Mouse (Mus musculus): ENCODE measurements around the gene Ano8. TPM values are rescaled to one million over a fixed set of nuclear protein-coding genes. Genes with fewer than 3 reads are reported as not detected.

The Ano8 gene
- polyA plus RNA-seq, 1 experiment from 2014 or later, result 1.1 TPM

DNA sequence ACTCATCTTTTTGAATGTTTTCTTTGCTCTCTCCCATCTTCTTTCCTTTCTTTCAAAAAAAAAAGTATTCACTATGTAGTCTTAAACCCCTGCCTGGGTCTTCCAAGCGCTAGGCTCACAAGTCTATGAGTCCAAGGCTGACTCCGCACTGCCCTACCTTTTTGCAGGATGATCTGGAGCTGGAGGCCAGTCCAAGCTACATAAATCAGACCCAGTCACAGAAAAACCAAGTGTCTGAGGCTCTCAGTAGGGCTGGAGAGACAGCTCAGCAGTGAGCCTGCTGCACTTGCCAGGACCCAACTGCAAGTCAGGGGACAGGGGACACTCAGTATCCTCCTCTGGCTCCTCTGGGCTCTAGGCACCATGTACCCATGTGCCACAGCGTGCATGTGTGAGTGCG is 18.6 kb upstream of the Ano8 start:
- H3K4me3 ChIP-seq (ENCODE audit: low read depth, low read length), result no peak overlapping the region
- no peak overlapping the region for H3K27ac ChIP-seq (ENCODE audit: low read length)
- no peak for TF ChIP-seq EP300 (IDR thresholded peaks at IDR 0.05)
- TF ChIP-seq CTCF (IDR thresholded peaks at IDR 0.05), result no peak
- H3K27me3 ChIP-seq (replicated peaks; ENCODE audit: insufficient read depth, low read length), result peaks cover 11% of the 10 kb centered on the region
- 0 out of 2 replicates have a peak, but pooled peaks cover under 1% of the 10 kb centered on the region for H3K4me1 ChIP-seq (ENCODE audit: insufficient read depth, low read depth, low read length)
- ATAC-seq (no peak), DNase-seq (ENCODE audit: low spot score) (no peak)
- no peaks in the 10 kb centered on the region for H3K36me3 ChIP-seq (ENCODE audit: insufficient read depth, low read length)
- no peaks in the 10 kb centered on the region for H3K9me3 ChIP-seq (ENCODE audit: low read length)
- H3K4me2 ChIP-seq (replicated peaks; ENCODE audit: low read depth, low read length), result no peak overlapping the region
- WGBS, result 89% methylated on average over 4 of the region's 4 CpGs
- no peak overlapping the region for H3K9ac ChIP-seq (replicated peaks; ENCODE audit: low read depth)

GRCm38 (mm10) chr8:71498816-71499690 is 13.3 kb upstream of the Ano8 start:
- peaks cover 13% of the 10 kb centered on the region for H3K4me1 ChIP-seq (ENCODE audit: insufficient read depth, low read depth, low read length)
- no peak overlapping the region for H3K4me3 ChIP-seq (ENCODE audit: low read depth, low read length)
- H3K9me3 ChIP-seq (ENCODE audit: low read length), result no peaks in the 10 kb centered on the region
- TF ChIP-seq EP300 (IDR thresholded peaks at IDR 0.05), result no peak
- 0 out of 2 replicates have a peak, but pooled peaks have one; percentile 13 for TF ChIP-seq CTCF (IDR thresholded peaks at IDR 0.05)
- H3K36me3 ChIP-seq (ENCODE audit: insufficient read depth, low read length), result no peaks in the 10 kb centered on the region
- H3K9ac ChIP-seq (replicated peaks; ENCODE audit: low read depth), result no peak overlapping the region
- ATAC-seq (peak; percentile 47), DNase-seq (ENCODE audit: low spot score) (peak; percentile 64)
- no peaks in the 10 kb centered on the region for H3K27me3 ChIP-seq (replicated peaks; ENCODE audit: insufficient read depth, low read length)
- no peak overlapping the region for H3K4me2 ChIP-seq (replicated peaks; ENCODE audit: low read depth, low read length)
- peak overlapping the region; percentile 65 for H3K27ac ChIP-seq (ENCODE audit: low read length)
- WGBS, result 26% methylated on average over 13 of the region's 16 CpGs

DNA sequence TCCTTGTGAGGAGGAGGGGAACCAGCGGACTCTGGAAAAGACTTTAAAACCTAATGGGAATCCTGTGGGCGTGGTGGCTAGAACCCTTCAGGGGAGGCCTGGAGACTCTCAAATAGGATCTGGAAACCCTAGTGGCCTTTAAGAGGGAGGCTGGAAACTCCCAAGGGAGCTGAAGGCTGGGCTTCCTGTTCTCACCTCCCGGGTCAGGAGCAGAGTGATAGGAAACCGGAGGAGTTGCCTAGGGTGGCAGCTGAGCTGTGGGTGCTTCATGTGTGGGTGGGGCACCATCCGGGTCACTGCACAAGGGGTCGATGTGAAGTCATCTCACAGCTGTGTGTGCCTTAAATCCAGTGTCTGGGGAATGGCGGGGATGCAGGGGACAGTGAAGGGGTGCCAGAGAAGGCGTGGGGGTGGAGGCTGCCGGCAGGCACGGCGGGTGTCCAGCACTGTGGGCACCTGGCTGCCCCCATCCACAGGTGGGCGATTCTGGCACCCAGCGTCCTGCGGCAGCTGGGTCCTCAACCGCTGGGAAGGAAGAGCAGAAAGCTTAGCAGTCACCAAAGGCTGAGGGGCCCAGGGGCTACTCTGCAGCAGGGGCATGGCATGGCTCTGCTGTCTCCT is 12.2 kb upstream of the Ano8 start:
- 19% methylated on average over 13 of the region's 15 CpGs for WGBS
- peak; percentile 48 for ATAC-seq
- Histone ChIP-seq H3K27ac (ENCODE audit: low read length) (peak overlapping the region; percentile 52), H3K27me3 (replicated peaks; ENCODE audit: insufficient read depth, low read length) (no peaks in the 10 kb centered on the region), H3K9ac (replicated peaks; ENCODE audit: low read depth) (no peak overlapping the region), H3K9me3 (ENCODE audit: low read length) (no peaks in the 10 kb centered on the region), H3K4me2 (replicated peaks; ENCODE audit: low read depth, low read length) (0 out of 2 replicates have a peak overlapping the region, but pooled peaks have one; percentile 5), H3K4me3 (ENCODE audit: low read depth, low read length) (no peak overlapping the region), H3K4me1 (ENCODE audit: insufficient read depth, low read depth, low read length) (peaks cover 13% of the 10 kb centered on the region), H3K36me3 (ENCODE audit: insufficient read depth, low read length) (no peaks in the 10 kb centered on the region)
- DNase-seq (ENCODE audit: low spot score), result peak; percentile 57
- TF ChIP-seq CTCF (IDR thresholded peaks at IDR 0.05), result 0 out of 2 replicates have a peak, but pooled peaks have one; percentile 0
- 0 out of 2 replicates have a peak, but pooled peaks have one; percentile 33 for TF ChIP-seq EP300 (IDR thresholded peaks at IDR 0.05)

DNA sequence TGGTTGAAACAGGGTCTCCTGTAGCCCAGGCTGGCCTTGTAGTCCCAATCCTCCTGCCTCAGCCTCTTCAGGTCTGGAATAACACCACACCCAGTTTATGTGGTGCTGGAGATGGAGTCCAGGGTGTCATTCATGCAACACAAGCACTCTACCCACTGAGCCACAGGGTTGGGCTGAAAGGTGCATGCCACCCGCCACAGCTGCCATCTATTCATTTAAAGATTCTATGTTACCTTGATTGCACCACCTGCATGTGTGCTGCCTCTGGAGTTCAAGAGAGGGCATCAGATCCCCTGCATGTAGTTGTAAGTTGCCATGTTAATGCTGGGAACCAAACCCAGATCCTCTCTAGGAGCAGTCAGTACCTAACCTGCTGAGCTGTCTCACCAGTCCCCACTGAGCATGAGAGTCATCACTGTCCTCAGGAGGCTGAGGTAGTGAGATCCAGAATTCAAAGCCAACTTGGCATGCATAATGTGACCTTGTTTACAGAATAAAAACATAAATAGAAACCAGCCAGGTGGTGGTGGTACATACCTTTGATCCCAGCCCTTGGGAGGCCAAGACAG is 11.4 kb upstream of the Ano8 start:
- DNase-seq (ENCODE audit: low spot score) (no peak), ATAC-seq (no peak)
- Histone ChIP-seq H3K4me2 (replicated peaks; ENCODE audit: low read depth, low read length) (no peak overlapping the region), H3K27me3 (replicated peaks; ENCODE audit: insufficient read depth, low read length) (no peaks in the 10 kb centered on the region), H3K36me3 (ENCODE audit: insufficient read depth, low read length) (peaks cover 5% of the 10 kb centered on the region; the same call in 1 of the 2 replicates), H3K4me1 (ENCODE audit: insufficient read depth, low read depth, low read length) (peaks cover 13% of the 10 kb centered on the region), H3K4me3 (ENCODE audit: low read depth, low read length) (no peak overlapping the region), H3K27ac (ENCODE audit: low read length) (peak overlapping the region; percentile 58; the same call in 1 of the 2 replicates), H3K9me3 (ENCODE audit: low read length) (no peaks in the 10 kb centered on the region), H3K9ac (replicated peaks; ENCODE audit: low read depth) (no peak overlapping the region)
- 88% methylated on average over 1 of the region's 1 CpGs for WGBS
- TF ChIP-seq CTCF (IDR thresholded peaks at IDR 0.05) (no peak), EP300 (IDR thresholded peaks at IDR 0.05) (no peak)

GRCm38 (mm10) chr8:71496481-71496880 is 10.7 kb upstream of the Ano8 start:
- H3K4me3 ChIP-seq (ENCODE audit: low read depth, low read length), result no peak overlapping the region
- no peak overlapping the region for H3K4me2 ChIP-seq (replicated peaks; ENCODE audit: low read depth, low read length)
- WGBS, result 34% methylated on average over 11 of the region's 11 CpGs
- H3K27ac ChIP-seq (ENCODE audit: low read length), result peak overlapping the region; percentile 58
- peak; percentile 76 for DNase-seq (ENCODE audit: low spot score)
- TF ChIP-seq EP300 (IDR thresholded peaks at IDR 0.05), result peak; percentile 83
- peak; percentile 70 for TF ChIP-seq CTCF (IDR thresholded peaks at IDR 0.05)
- peaks cover 13% of the 10 kb centered on the region for H3K4me1 ChIP-seq (ENCODE audit: insufficient read depth, low read depth, low read length)
- peaks cover 9% of the 10 kb centered on the region; the same call in 1 of the 2 replicates for H3K36me3 ChIP-seq (ENCODE audit: insufficient read depth, low read length)
- H3K27me3 ChIP-seq (replicated peaks; ENCODE audit: insufficient read depth, low read length), result no peaks in the 10 kb centered on the region
- peak; percentile 69 for ATAC-seq
- no peak overlapping the region for H3K9ac ChIP-seq (replicated peaks; ENCODE audit: low read depth)
- no peaks in the 10 kb centered on the region for H3K9me3 ChIP-seq (ENCODE audit: low read length)

DNA sequence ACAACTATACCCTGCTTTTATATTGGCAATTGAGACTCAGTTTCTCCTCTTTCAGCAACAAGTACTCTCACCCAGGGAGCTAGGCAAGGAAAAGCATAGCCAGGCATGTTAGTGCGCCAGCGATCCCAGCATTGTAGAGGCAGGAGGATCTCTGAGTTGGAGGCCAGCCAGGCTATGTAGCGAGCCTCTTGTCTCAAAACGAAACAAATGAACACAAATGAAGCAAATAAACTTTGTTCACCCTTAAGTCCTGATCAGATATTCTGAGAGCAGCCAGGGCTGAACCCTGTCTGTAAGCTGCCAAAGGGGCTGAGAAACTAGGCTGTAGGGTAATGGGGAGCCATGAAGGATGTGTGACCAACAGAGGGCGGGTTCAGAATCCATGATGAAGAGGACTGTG is 10.0 kb upstream of the Ano8 start:
- H3K9me3 ChIP-seq (ENCODE audit: low read length), result no peaks in the 10 kb centered on the region
- DNase-seq (ENCODE audit: low spot score) (no peak), ATAC-seq (no peak)
- no peak overlapping the region for H3K9ac ChIP-seq (replicated peaks; ENCODE audit: low read depth)
- no peaks in the 10 kb centered on the region for H3K27me3 ChIP-seq (replicated peaks; ENCODE audit: insufficient read depth, low read length)
- H3K4me3 ChIP-seq (ENCODE audit: low read depth, low read length), result no peak overlapping the region
- peaks cover 13% of the 10 kb centered on the region for H3K4me1 ChIP-seq (ENCODE audit: insufficient read depth, low read depth, low read length)
- peaks cover 9% of the 10 kb centered on the region; the same call in 1 of the 2 replicates for H3K36me3 ChIP-seq (ENCODE audit: insufficient read depth, low read length)
- TF ChIP-seq EP300 (IDR thresholded peaks at IDR 0.05) (no peak), CTCF (IDR thresholded peaks at IDR 0.05) (no peak)
- H3K27ac ChIP-seq (ENCODE audit: low read length), result peak overlapping the region; percentile 58; the same call in 1 of the 2 replicates
- H3K4me2 ChIP-seq (replicated peaks; ENCODE audit: low read depth, low read length), result no peak overlapping the region
- 66% methylated on average over 5 of the region's 5 CpGs for WGBS

Measured in lung, postnatal 0 days (tissue).